Mouse (Mus musculus) heart, adult 18-20 months (tissue): ENCODE measurements around the gene Rock2. TPM values are rescaled to one million over a fixed set of nuclear protein-coding genes. Genes with fewer than 3 reads are reported as not detected.

Source experiments
- total RNA-seq, 2 experiments: library from RNA; stranded (reverse); gene quantifications; 2 replicates each; pipeline ENCODE4 v1.2.3; 2021

Rock2 gene
- total RNA-seq, 2 experiments from 2014 or later: 78.3 to 79.9 TPM

Other genes starting within 250 kb of the Rock2 start
- gene Ntsr2, start 241.5 kb upstream of the Rock2 start, total RNA-seq: 1 to 10 TPM; 7.2 to 7.9 TPM
- gene Greb1, start 94.0 kb upstream of the Rock2 start, total RNA-seq: under 1 TPM; 0.27 to 0.33 TPM
- gene E2f6, start 83.9 kb upstream of the Rock2 start, total RNA-seq: 10 to 100 TPM; 84.6 to 86.7 TPM
- 1 to 10 TPM; 1.8 to 3.7 TPM for gene Pqlc3, start 105.5 kb downstream of the Rock2 start, total RNA-seq
- 1 to 10 TPM in 1 of 2 experiments, not detected in 1; 1.2 TPM for gene 2410004P03Rik, start 116.8 kb downstream of the Rock2 start, total RNA-seq